Mouse (Mus musculus) embryo, embryonic 11 days (tissue): ENCODE measurements around the gene Olfr127.
A peak's percentile ranks its signal among the peaks of the same experiment; 100 is the strongest.
"Not testable (repeated sequence)": the region's sequence is repeated elsewhere in the genome, so short reads cannot be mapped to it uniquely, and the experiment has no call there.

Source experiments
- DNase-seq: peaks from one replicate; pipeline ENCODE4 v3.0.0-alpha.2; 2015

Olfr127 gene

DNA sequence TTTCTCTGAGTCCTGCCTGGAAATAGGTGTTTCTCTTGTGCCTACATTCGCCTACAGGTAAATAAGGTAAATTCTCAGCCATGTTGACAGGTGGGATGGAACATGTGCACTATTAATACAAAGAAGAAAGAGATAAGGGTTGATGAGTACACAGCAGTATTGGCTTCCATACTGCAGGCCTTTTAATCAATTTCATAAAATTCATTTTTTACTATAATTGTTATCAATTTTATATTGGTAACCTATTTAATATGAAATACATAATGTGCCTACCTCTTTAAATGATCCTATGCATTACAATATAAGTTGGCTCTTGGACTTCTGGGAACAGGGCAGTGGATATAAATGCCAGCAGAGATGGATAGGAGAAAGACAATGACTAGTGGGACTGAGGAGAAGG, at the start of gene Olfr127:
Gene Olfr127 (plus strand): TSS at position 301 of the 400 bp plus-strand sequence.
- DNase-seq: no peak

- DNase-seq: no peak
These were observed 36.3 kb upstream of the Olfr127 start for GRCm38 (mm10) chr17:37863901-37864300.

DNA sequence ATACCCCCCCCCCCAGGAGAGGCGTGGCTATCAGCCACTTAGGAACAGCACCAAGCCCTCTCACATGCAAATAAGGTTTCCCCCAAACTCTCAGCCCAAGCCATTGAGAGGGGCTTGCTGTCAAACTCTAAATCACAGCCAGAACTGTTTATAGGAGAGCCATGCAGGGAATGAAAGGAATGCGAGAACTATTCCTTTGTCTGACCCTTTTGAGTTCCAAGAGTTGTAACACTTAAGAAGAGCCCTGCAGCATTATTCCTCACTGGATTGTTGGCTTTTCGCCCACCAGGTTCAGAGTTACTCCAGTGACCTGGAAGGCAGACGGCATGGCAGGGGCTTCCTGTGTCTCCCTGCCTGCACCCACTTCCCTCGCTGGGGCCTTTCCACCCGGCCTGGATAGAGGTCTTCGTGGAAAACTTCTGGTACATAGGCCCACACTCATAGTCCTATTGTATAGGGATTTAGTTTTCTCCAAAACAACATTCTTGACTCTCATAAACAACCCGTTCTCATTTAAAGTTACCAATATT, 30.5 kb upstream of the Olfr127 start:
- peak; percentile 20 for DNase-seq

DNA sequence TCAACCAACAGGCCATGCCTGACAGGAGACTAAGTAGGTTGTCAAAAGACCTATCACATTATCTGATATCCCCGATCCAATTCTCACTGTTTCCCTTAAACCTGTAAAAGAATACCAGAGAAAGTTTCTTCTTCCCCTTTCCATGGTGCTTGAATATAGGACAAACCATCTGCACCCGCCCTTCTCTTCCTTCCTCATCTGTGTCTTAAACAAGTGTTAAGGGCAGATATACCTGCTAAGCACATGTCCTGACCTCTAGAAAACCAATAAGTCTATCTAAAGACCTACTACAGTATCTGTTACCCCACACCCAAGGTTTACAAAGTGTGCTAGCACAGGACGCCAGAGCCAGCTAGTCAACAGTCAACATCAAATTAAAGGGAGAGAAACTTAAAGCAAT, 26.4 kb upstream of the Olfr127 start:
- DNase-seq: no peak

- DNase-seq: not testable (repeated sequence)
These were observed 6.6 kb downstream of the Olfr127 start for GRCm38 (mm10) chr17:37906821-37907220.

- no peak for DNase-seq
These were observed 20.0 kb downstream of the Olfr127 start, which contains the start of gene Olfr128 for GRCm38 (mm10) chr17:37920248-37920647. Olfr128 (plus strand) TSS chr17:37920548.

GRCm38 (mm10) chr17:37952979-37953378, 52.7 kb downstream of the Olfr127 start, which contains the start of gene Olfr761:
Olfr761 (minus strand) TSS chr17:37953079.
- no peak for DNase-seq
